Mouse (Mus musculus) gastrocnemius, adult 2 months (tissue): ENCODE data around the gene Dpep1. TPM values are rescaled to one million over a fixed set of nuclear protein-coding genes. Genes with fewer than 3 reads are reported as not detected.
"Not testable (repeated sequence)": the region's sequence is repeated elsewhere in the genome, so short reads cannot be mapped to it uniquely, and the experiment has no call there.

Experiments
- DNase-seq: peaks from one replicate; pipeline ENCODE4 v3.0.0; 2022
- H3K27ac ChIP-seq: fragments of 200-600 bp; 2 replicates; pipeline ENCODE4 v1.8.1; 2022; ENCODE audit warnings: mild to moderate bottlenecking
- H3K4me3 ChIP-seq: fragments of 200-600 bp; 2 replicates; pipeline ENCODE4 v1.8.1; 2022; ENCODE audit warnings: mild to moderate bottlenecking, moderate library complexity
- CTCF ChIP-seq: fragments of 200-600 bp; IDR thresholded peaks from 2 replicates; pipeline ENCODE4 v1.8.1; 2022; ENCODE audit warnings: antibody characterized with exemption, mild to moderate bottlenecking, moderate library complexity
- intact Hi-C: fragments of 180-260 bp; cut with DNase I; formaldehyde crosslinking; loops from one replicate; pipeline ENCODE4 v1.15.1; 2025
- total RNA-seq, 2 experiments: library from RNA; stranded (reverse); gene quantifications; 2 replicates each; pipeline ENCODE4 v1.2.3; 2021

The Dpep1 gene
- total RNA-seq, 2 experiments from 2014 or later: 13.6 to 16.7 TPM

- no peak for TF ChIP-seq CTCF
- intact Hi-C loops: loop anchor here (5.0 kb wide), 1 partner anchor 111 kb away; the partner anchor contains the start of gene Rpl13
- peak overlapping the region; percentile 94 for H3K27ac ChIP-seq
- no peak for DNase-seq
- H3K4me3 ChIP-seq: peak overlapping the region; percentile 81
Measured at GRCm38 (mm10) chr8:123213118-123213772, 27.2 kb downstream of the Dpep1 start.

DNA sequence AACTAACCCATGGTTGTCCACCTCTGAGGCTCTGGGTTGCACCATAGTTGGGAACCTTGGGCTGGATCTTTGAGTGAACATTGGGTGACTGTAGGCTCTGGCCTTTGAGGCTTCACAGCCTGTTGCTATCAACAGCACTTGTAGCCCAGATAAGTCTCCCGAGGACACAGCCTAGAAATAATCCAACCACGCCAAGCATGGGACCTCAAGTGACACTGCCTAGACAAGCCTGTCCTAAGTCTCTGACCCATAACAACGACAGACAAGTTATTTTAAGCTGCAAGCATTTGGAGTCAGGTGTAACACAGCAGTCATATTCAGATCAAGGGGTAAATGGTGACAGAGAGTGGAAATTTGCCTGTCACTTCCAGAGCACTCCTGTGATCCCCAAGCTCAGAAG is 29.4 kb downstream of the Dpep1 start:
- H3K4me3 ChIP-seq: no peak overlapping the region
- no peak for DNase-seq
- intact Hi-C loops: no loop called here
- TF ChIP-seq CTCF: no peak
- peak overlapping the region; percentile 43 for H3K27ac ChIP-seq

GRCm38 (mm10) chr8:123220917-123221316 is 34.9 kb downstream of the Dpep1 start:
- intact Hi-C loops: no loop called here
- DNase-seq: no peak
- TF ChIP-seq CTCF: no peak

GRCm38 (mm10) chr8:123224278-123225266 is 38.5 kb downstream of the Dpep1 start, which contains the start of gene Cdk10:
TSS of gene Cdk10 (plus strand) at chr8:123224842.
- Histone ChIP-seq H3K27ac (peak within 1 kb of the TSS; percentile 96), H3K4me3 (peak within 1 kb of the TSS; percentile 88)
- no peak; the same call in 1 of the 2 replicates for TF ChIP-seq CTCF
- DNase-seq: peak; percentile 95
- intact Hi-C loops: no loop called here

More at GRCm38 (mm10) chr8:123220917-123221316, 34.9 kb downstream of the Dpep1 start:
- Histone ChIP-seq H3K4me3 (no peak overlapping the region), H3K27ac (no peak overlapping the region)

DNA sequence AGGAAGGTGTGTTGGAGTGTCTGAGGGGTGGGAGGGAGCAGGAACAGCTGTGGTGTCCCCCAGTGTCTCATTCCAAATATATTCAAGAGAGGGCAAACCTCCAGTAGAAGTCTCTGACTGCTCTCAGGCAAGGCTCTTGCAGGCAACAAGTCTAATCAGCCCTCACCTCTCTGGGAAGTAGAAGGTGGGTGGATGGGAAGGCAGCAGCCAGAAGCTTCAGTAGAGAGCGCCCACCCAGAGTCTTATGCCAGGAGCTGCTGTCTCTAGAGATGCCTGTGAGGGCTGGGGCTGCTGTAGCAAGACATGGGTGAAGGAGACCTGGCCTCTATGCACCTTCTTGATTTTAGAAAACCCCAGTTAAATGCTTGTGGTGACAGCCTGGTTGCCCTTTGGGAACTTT is 42.4 kb downstream of the Dpep1 start:
- intact Hi-C loops: no loop called here
- no peak for DNase-seq
- TF ChIP-seq CTCF: no peak
- Histone ChIP-seq H3K4me3 (no peak overlapping the region), H3K27ac (no peak overlapping the region)

GRCm38 (mm10) chr8:123230326-123230725 is 44.3 kb downstream of the Dpep1 start:
- H3K27ac ChIP-seq, H3K4me3 ChIP-seq, intact Hi-C loops, DNase-seq: not testable (repeated sequence)

DNA sequence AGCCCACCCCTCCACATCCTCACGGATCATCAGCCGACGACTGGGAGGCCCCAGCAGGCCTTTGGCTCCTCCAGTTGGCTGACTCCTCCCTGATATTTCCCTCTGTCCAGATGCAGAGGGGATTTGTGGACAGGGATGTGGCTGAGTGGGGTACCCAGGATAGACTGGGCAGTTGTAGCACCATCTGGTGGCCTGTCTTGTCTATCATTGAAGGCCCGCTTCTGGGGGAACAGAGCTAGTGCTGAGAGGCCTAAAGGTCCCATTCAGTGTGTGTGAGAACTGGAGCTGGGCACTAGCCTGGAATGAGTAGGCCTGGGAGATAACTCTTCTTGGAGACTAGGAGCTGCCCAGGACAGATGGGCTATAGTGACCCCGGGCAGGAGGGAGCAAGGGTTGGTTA is 45.7 kb downstream of the Dpep1 start:
- no peak for DNase-seq
- Histone ChIP-seq H3K4me3 (no peak overlapping the region), H3K27ac (no peak overlapping the region)
- TF ChIP-seq CTCF: peak; percentile 18; the same call in 1 of the 2 replicates
- intact Hi-C loops: no loop called here

DNA sequence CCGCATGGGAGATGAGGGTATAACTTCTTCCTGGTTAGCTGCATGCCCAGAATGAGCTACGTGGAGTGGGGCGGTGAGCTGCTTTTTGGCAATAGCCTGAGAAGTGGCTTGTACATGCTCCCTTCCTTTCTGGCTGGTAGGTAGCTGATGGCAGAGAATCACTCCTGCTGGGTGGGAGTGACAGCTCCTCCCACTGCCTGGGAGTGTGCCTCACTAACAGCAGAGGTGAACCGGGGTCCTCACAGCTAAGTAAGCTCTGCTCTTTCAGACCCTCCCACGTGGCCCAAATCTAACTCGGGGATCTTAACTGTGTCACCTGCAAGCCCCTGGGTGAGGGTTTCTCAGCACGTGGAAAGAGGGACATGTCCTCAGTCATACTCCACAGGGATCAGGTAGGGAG is 46.5 kb downstream of the Dpep1 start:
- H3K4me3 ChIP-seq: no peak overlapping the region
- DNase-seq: no peak
- no peak for TF ChIP-seq CTCF

GRCm38 (mm10) chr8:123233300-123233699 is 47.3 kb downstream of the Dpep1 start:
- no peak overlapping the region for H3K27ac ChIP-seq
- DNase-seq: no peak
- intact Hi-C loops: no loop called here
- TF ChIP-seq CTCF: no peak
- no peak overlapping the region for H3K4me3 ChIP-seq

More for the DNA sequence above, 46.5 kb downstream of the Dpep1 start:
- H3K27ac ChIP-seq: no peak overlapping the region
- intact Hi-C loops: no loop called here

GRCm38 (mm10) chr8:123233760-123234159 is 47.7 kb downstream of the Dpep1 start:
- intact Hi-C loops: no loop called here
- no peak overlapping the region for H3K27ac ChIP-seq
- DNase-seq: no peak
- TF ChIP-seq CTCF: no peak
- H3K4me3 ChIP-seq: no peak overlapping the region

- H3K27ac ChIP-seq: 0 out of 2 replicates have a peak overlapping the region, but pooled peaks have one; percentile 86
- TF ChIP-seq CTCF: no peak
- no peak for DNase-seq
- H3K4me3 ChIP-seq: peak overlapping the region; percentile 76
- intact Hi-C loops: no loop called here
Measured at GRCm38 (mm10) chr8:123234918-123235519, 49.0 kb downstream of the Dpep1 start.
